ENCODE assay signal across 29 mouse cellular contexts in genomic region chr12:87284726-87285125, GRCm38 (mm10). TPM values are rescaled to one million over a fixed set of nuclear protein-coding genes. Genes with fewer than 3 reads are reported as not detected.
DNase-seq lines count a peak whose midpoint lies in the region; ATAC-seq lines count a peak whose summit lies in the region.
"Had no signal": no experiment of that assay in that cellular context is flagged by ENCODE, and none has a peak within 500 bp of the region (broad histone marks: within the 10 kb centered on the region; RNA-seq: fewer than 3 reads in every experiment).

No protein-coding gene starts in this region.

- H3K4me2 ChIP-seq in liver, embryonic 16.5 days (ENCODE audit: low read depth, low read length) = no peak overlapping the region
- no peak overlapping the region for H3K4me2 ChIP-seq in lung, embryonic 15.5 days
- H3K4me2 ChIP-seq: forebrain, embryonic 13.5 days; heart, embryonic 12.5 days; hindbrain, embryonic 13.5 days; limb, embryonic 12.5 days; liver, embryonic 13.5 days; midbrain, embryonic 12.5 days; stomach, embryonic 15.5 days had no signal

- ATAC-seq in liver, embryonic 16.5 days (ENCODE audit: low read depth) = peak; percentile 38
- ATAC-seq in lung, embryonic 15.5 days (ENCODE audit: borderline replicate concordance, extremely low read depth, low FRiP score, low TSS enrichment) = peak; percentile 43; the same call in 1 of the 2 replicates
- ATAC-seq in monocyte, adult 5-6 weeks (replicated peaks; ENCODE audit: insufficient number of reproducible peaks, low FRiP score, low TSS enrichment, poor library complexity, severe bottlenecking) = 0 out of 2 replicates have a peak, but pooled peaks have one; percentile 34
- ATAC-seq: forebrain, embryonic 13.5 days; intestine, embryonic 16.5 days had no signal

- no peak overlapping the region for H3K4me3 ChIP-seq in liver, embryonic 16.5 days (ENCODE audit: low read depth, low read length)
- no peak overlapping the region for H3K4me3 ChIP-seq in lung, embryonic 15.5 days
- H3K4me3 ChIP-seq: erythroblast, embryonic 14.5 days; forebrain, embryonic 13.5 days; heart, embryonic 12.5 days; hindbrain, embryonic 13.5 days; left cerebral cortex, adult 2 months; limb, embryonic 12.5 days; liver, embryonic 13.5 days; midbrain, embryonic 12.5 days; stomach, embryonic 15.5 days had no signal

- no peaks in the 10 kb centered on the region for H3K9me3 ChIP-seq in liver, embryonic 16.5 days (replicated peaks; ENCODE audit: control insufficient read depth, low read length)
- H3K9me3 ChIP-seq in lung, embryonic 15.5 days = no peaks in the 10 kb centered on the region
- H3K9me3 ChIP-seq: forebrain, embryonic 13.5 days; hindbrain, embryonic 13.5 days; liver, embryonic 13.5 days; midbrain, embryonic 12.5 days; stomach, embryonic 15.5 days had no signal

- WGBS in liver, embryonic 16.5 days (ENCODE audit: insufficient replicate concordance) = 54% methylated on average over 5 of the region's 5 CpGs
- WGBS in lung, embryonic 15.5 days = 64% methylated on average over 5 of the region's 5 CpGs

- no peaks in the 10 kb centered on the region; the same call in 1 of the 2 replicates for H3K4me1 ChIP-seq in liver, embryonic 16.5 days (ENCODE audit: control insufficient read depth, low read depth, low read length)
- 0 out of 2 replicates have a peak, but pooled peaks cover 6% of the 10 kb centered on the region for H3K4me1 ChIP-seq in lung, embryonic 15.5 days
- H3K4me1 ChIP-seq: forebrain, embryonic 13.5 days; hindbrain, embryonic 13.5 days; limb, embryonic 12.5 days; midbrain, embryonic 12.5 days; stomach, embryonic 15.5 days had no signal

- H3K27me3 ChIP-seq in liver, embryonic 16.5 days (ENCODE audit: control insufficient read depth, insufficient read depth, low read depth, low read length) = no peaks in the 10 kb centered on the region
- no peaks in the 10 kb centered on the region for H3K27me3 ChIP-seq in lung, embryonic 15.5 days
- H3K27me3 ChIP-seq: forebrain, embryonic 13.5 days; heart, embryonic 12.5 days; hindbrain, embryonic 13.5 days; limb, embryonic 12.5 days; liver, embryonic 13.5 days; stomach, embryonic 15.5 days had no signal

- no peaks in the 10 kb centered on the region for H3K36me3 ChIP-seq in liver, embryonic 16.5 days (ENCODE audit: control insufficient read depth, insufficient read depth)
- H3K36me3 ChIP-seq in lung, embryonic 15.5 days = no peaks in the 10 kb centered on the region
- H3K36me3 ChIP-seq: heart, embryonic 12.5 days; hindbrain, embryonic 13.5 days; limb, embryonic 12.5 days; liver, embryonic 13.5 days; midbrain, embryonic 12.5 days; stomach, embryonic 15.5 days had no signal

- no peak overlapping the region for H3K9ac ChIP-seq in liver, embryonic 16.5 days (ENCODE audit: low read depth, low read length)
- H3K9ac ChIP-seq in lung, embryonic 15.5 days = no peak overlapping the region
- H3K9ac ChIP-seq: forebrain, embryonic 13.5 days; heart, embryonic 12.5 days; hindbrain, embryonic 13.5 days; limb, embryonic 12.5 days; liver, embryonic 13.5 days; midbrain, embryonic 12.5 days; stomach, embryonic 15.5 days had no signal

- DNase-seq in liver = no peak
- peak; percentile 44 for DNase-seq in lung, postnatal 25 days (ENCODE audit: low spot score)
- DNase-seq in gastrocnemius, postnatal 25 days = no peak
- no peak for DNase-seq in ovary, postnatal 14 days (ENCODE audit: low spot score)
- no peak for DNase-seq in cerebellum, postnatal 4 days (ENCODE audit: low spot score in 2 of 2)
- DNase-seq: adrenal gland, postnatal 25 days; cerebellum, adult 11-12 months; cerebellum, adult 9-11 months; gastrocnemius, postnatal 14 days; heart, adult 18-20 months; heart, postnatal 4 days; kidney, postnatal 14 days; liver, embryonic 13.5 days; retina, postnatal 1 day; right cerebral cortex, postnatal 14 days had no signal

- no peak overlapping the region for H3K27ac ChIP-seq in liver, embryonic 16.5 days (ENCODE audit: low read length)
- peak overlapping the region; percentile 47; the same call in 1 of the 2 replicates for H3K27ac ChIP-seq in lung, embryonic 15.5 days
- H3K27ac ChIP-seq: forebrain, embryonic 13.5 days; hindbrain, embryonic 13.5 days; left cerebral cortex, adult 2 months; limb, embryonic 12.5 days; liver, embryonic 13.5 days; midbrain, embryonic 12.5 days; stomach, embryonic 15.5 days had no signal

RNA-seq across cellular contexts. Expression of gene Ism2, which starts 14.8 kb away (rescaled TPM):
- 0.13 and 0.16 TPM in 2 replicates for polyA plus RNA-seq in liver, embryonic 16.5 days (2015; fragmentation: Nextera tagmentation; extraction: Ambion mirVana)
- polyA plus RNA-seq in lung, embryonic 15.5 days (2015; fragmentation: Nextera tagmentation; extraction: Ambion mirVana) = 0.84 and 1.0 TPM in 2 replicates
- not detected in 3 replicates for total RNA-seq in monocyte, adult 5-6 weeks (2017)
- total RNA-seq in gastrocnemius, postnatal 25 days (2021) = not detected
- total RNA-seq: adrenal gland, postnatal 25 days; common myeloid progenitor, adult 5-6 weeks; heart, adult 18-20 months; MEL had no signal
- polyA plus RNA-seq: erythroblast, embryonic 14.5 days had no signal

RNA-seq across cellular contexts. Expression of gene Ahsa1, which starts 18.4 kb away (rescaled TPM):
- 108 and 119 TPM in 2 replicates for polyA plus RNA-seq in liver, embryonic 16.5 days (2015; fragmentation: Nextera tagmentation; extraction: Ambion mirVana)
- polyA plus RNA-seq in lung, embryonic 15.5 days (2015; fragmentation: Nextera tagmentation; extraction: Ambion mirVana) = 219 and 232 TPM in 2 replicates
- total RNA-seq in monocyte, adult 5-6 weeks (2017) = 175 to 197 TPM (median 181 TPM) in 3 replicates
- total RNA-seq in gastrocnemius, postnatal 25 days (2021) = 100 to 1,000 TPM; 126 to 141 TPM

RNA-seq across cellular contexts. Expression of gene Vipas39, which starts 18.7 kb away (rescaled TPM):
- 9.8 and 10.2 TPM in 2 replicates for polyA plus RNA-seq in liver, embryonic 16.5 days (2015; fragmentation: Nextera tagmentation; extraction: Ambion mirVana)
- 40.7 and 41.1 TPM in 2 replicates for polyA plus RNA-seq in lung, embryonic 15.5 days (2015; fragmentation: Nextera tagmentation; extraction: Ambion mirVana)
- total RNA-seq in monocyte, adult 5-6 weeks (2017) = 29.4 to 34.9 TPM (median 34.6 TPM) in 3 replicates
- 10 to 100 TPM in 1 of 2 experiments, 1 to 10 TPM in 1; 8.0 to 10.2 TPM for total RNA-seq in gastrocnemius, postnatal 25 days (2021)

RNA-seq across cellular contexts. Expression of gene Noxred1, which starts 46.2 kb away (rescaled TPM):
- 0.25 and 0.29 TPM in 2 replicates for polyA plus RNA-seq in liver, embryonic 16.5 days (2015; fragmentation: Nextera tagmentation; extraction: Ambion mirVana)
- 0.26 and 0.39 TPM in 2 replicates for polyA plus RNA-seq in lung, embryonic 15.5 days (2015; fragmentation: Nextera tagmentation; extraction: Ambion mirVana)
- total RNA-seq in monocyte, adult 5-6 weeks (2017) = 0.29 to 0.86 TPM in 2 of 3 replicates, not detected in the other
- under 1 TPM; 0.23 to 0.32 TPM for total RNA-seq in gastrocnemius, postnatal 25 days (2021)
- total RNA-seq: common myeloid progenitor, adult 5-6 weeks had no signal
